Mouse (Mus musculus) stomach, postnatal 0 days (tissue): Measurements from ENCODE around the gene Mbd5.

ENCODE experiments used
- CTCF ChIP-seq: IDR thresholded peaks from 2 replicates; pipeline ENCODE4 v1.5.1; 2016; ENCODE audit warnings: antibody characterized with exemption, low read depth, mild to moderate bottlenecking, moderate library complexity
- EP300 ChIP-seq: optimal IDR thresholded peaks from 2 replicates; pipeline ENCODE3; 2016; ENCODE audit warnings: antibody characterized with exemption

DNA sequence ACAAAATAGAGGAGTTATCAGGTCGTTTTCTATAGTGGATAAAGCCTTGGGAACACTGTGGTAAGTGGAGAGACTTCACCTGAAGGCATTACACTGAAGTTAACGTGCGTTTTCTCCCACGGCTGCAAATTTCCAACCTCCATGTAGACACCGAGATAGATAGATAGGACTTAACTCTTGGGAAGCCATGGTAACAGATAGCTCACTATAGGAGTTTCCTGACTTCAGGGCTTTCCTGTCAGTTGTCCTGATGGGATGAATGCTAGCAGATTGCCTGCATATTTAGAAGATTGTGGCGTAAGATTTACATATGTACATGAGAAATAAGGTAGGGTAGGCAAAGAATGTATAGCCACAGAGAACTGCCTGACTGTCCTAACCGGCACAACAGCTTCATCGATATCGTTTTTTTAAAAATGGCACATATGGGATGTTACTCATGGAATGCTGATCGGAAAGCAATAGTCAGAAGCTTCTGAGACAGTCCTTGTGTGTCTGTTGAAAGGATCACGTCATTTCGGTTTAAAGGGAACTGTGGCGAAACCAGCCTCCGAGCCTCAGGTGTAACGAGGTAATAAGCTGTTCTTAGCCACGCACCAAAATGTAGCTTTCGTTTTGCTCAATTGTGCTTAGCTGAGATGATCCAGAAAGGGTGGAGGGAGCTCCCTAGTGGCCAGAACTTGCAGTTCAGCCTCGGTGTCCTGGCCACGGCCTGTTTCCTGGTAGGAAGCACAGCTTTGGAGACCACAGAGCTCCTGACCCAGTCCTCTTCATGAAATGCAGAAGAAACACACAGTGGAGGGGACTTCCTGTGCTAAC is 363.5 kb downstream of the Mbd5 start:
- TF ChIP-seq CTCF = peak; percentile 98
- TF ChIP-seq EP300 = no peak
